Mouse (Mus musculus) liver, embryonic 12.5 days (tissue): ENCODE results near the gene Tspo2. TPM values are rescaled to one million over a fixed set of nuclear protein-coding genes. Genes with fewer than 3 reads are reported as not detected.

Source experiments
- ATAC-seq: fragments of 200-750 bp; cut with Nextera tagmentation; 2 replicates; pipeline ENCODE4 v1.8.0; 2017; ENCODE audit warnings: moderate number of reproducible peaks, mild to moderate bottlenecking, moderate library complexity
- H3K27ac ChIP-seq: fragments of 300-500 bp; sonication (generic); 2 replicates; pipeline ENCODE4 v1.5.1; 2016; ENCODE audit warnings: mild to moderate bottlenecking
- H3K27me3 ChIP-seq: fragments of 300-500 bp; sonication (generic); replicated peaks from 2 replicates; pipeline ENCODE4 v1.6.1; 2016; ENCODE audit warnings: mild to moderate bottlenecking, moderate library complexity
- H3K36me3 ChIP-seq: fragments of 300-500 bp; sonication (generic); 2 replicates; pipeline ENCODE4 v1.6.1; 2016; ENCODE audit warnings: mild to moderate bottlenecking, moderate library complexity
- H3K4me1 ChIP-seq: fragments of 300-500 bp; sonication (generic); 2 replicates; pipeline ENCODE4 v1.6.1; 2016
- H3K4me2 ChIP-seq: fragments of 300-500 bp; sonication (generic); 2 replicates; pipeline ENCODE4 v1.6.1; 2016; ENCODE audit warnings: mild to moderate bottlenecking, moderate library complexity
- H3K4me3 ChIP-seq: fragments of 300-500 bp; sonication (generic); 2 replicates; pipeline ENCODE4 v1.5.1; 2016; ENCODE audit warnings: mild to moderate bottlenecking, moderate library complexity
- H3K9ac ChIP-seq: fragments of 300-500 bp; sonication (generic); 2 replicates; pipeline ENCODE4 v1.6.1; 2016; ENCODE audit warnings: mild to moderate bottlenecking, moderate library complexity
- H3K9me3 ChIP-seq: fragments of 300-500 bp; sonication (generic); replicated peaks from 2 replicates; pipeline ENCODE4 v1.6.1; 2016; ENCODE audit warnings: mild to moderate bottlenecking, moderate library complexity
- WGBS: fragments of 180-500 bp; shearing (Covaris S2); methylation state at CpG from one replicate; pipeline ENCODE4 v1.1.7; 2016; ENCODE audit not compliant: insufficient replicate concordance; 5-methylcytosine and 5-hydroxymethylcytosine counted together
- polyA plus RNA-seq: library from polyadenylated mRNA; unstranded; fragments of >200 nt; fragmentation: Nextera tagmentation; extraction: Ambion mirVana; gene quantifications from 2 replicates; pipeline ENCODE4 v1.2.1, GENCODE M21; 2016

Gene Tspo2
- polyA plus RNA-seq, 1 experiment from 2014 or later, result 123 TPM

DNA sequence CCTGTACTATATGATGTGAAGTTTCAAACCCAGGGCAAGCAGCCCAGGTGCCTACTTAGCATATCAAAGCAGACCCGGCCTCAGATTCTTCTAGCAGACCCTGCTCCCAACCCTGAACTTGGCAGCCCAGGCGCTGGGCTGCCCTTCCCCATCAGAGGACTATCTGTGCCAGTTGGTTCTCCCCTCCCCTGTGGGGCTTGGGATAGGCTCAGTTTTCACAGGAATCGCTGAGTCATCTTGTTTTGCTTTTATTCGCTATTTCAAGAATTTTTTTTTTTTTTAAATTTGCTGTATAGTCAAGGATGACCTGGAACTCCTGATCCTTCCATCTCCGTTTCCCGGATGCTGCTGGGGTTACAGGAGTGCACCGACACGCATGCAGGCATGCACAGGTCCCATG lies 3.6 kb downstream of the Tspo2 start:
- ATAC-seq, result peak; percentile 42; the same call in 1 of the 2 replicates
- H3K27ac ChIP-seq, result peak overlapping the region; percentile 99
- H3K9me3 ChIP-seq, result no peaks in the 10 kb centered on the region
- peak overlapping the region; percentile 73 for H3K4me2 ChIP-seq
- no peaks in the 10 kb centered on the region for H3K27me3 ChIP-seq
- H3K4me3 ChIP-seq, result peak overlapping the region; percentile 67
- peaks cover 66% of the 10 kb centered on the region for H3K4me1 ChIP-seq
- H3K9ac ChIP-seq, result peak overlapping the region; percentile 80
- H3K36me3 ChIP-seq, result peaks cover 34% of the 10 kb centered on the region
- WGBS, result 54% methylated on average over 8 of the region's 8 CpGs

DNA sequence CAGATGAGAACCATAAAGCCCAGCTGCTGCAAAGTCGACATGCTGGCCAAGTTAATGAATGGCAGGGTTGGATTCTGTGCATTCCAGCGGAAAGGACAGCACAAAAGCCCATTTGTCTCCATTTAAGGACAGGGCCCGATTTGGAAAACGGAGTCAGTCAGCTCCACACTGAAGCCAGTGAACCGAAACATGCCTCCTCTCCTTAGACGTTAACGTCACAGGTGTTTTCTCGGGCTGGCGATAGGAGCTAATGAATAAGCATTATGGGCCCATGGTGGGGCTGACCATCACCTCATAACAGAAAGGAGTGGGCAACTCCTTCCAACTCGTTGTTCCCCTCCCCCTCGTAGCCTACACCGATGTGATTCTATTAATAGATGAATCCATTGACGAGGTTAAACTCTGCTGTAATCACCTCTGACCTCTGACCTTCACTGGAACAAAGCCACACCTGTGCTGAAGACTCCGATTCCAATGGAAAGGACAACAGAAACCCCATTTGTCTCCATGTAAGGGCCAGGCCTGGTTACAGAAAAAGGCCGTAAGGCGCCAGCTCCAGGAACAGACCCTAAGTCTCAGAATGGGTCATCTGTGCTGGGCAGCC lies 7.7 kb downstream of the Tspo2 start:
- Histone ChIP-seq H3K9me3 (no peaks in the 10 kb centered on the region), H3K4me1 (peaks cover 33% of the 10 kb centered on the region), H3K4me2 (no peak overlapping the region), H3K27ac (no peak overlapping the region), H3K36me3 (peaks cover 18% of the 10 kb centered on the region), H3K27me3 (no peaks in the 10 kb centered on the region), H3K4me3 (no peak overlapping the region), H3K9ac (no peak overlapping the region)
- 86% methylated on average over 16 of the region's 16 CpGs for WGBS
- ATAC-seq, result no peak

GRCm38 (mm10) chr17:48442745-48443457 lies 8.4 kb downstream of the Tspo2 start:
- Histone ChIP-seq H3K4me3 (no peak overlapping the region), H3K27me3 (no peaks in the 10 kb centered on the region), H3K4me1 (peaks cover 26% of the 10 kb centered on the region), H3K36me3 (peaks cover 10% of the 10 kb centered on the region), H3K9ac (no peak overlapping the region), H3K27ac (no peak overlapping the region), H3K4me2 (no peak overlapping the region), H3K9me3 (no peaks in the 10 kb centered on the region)
- WGBS, result 73% methylated on average over 7 of the region's 7 CpGs
- ATAC-seq, result no peak

- no peak for ATAC-seq
- H3K4me1 ChIP-seq, result peaks cover 24% of the 10 kb centered on the region
- no peaks in the 10 kb centered on the region for H3K27me3 ChIP-seq
- peak overlapping the region; percentile 10; the same call in 1 of the 2 replicates for H3K9ac ChIP-seq
- no peaks in the 10 kb centered on the region for H3K9me3 ChIP-seq
- H3K4me3 ChIP-seq, result no peak overlapping the region
- 0 out of 2 replicates have a peak overlapping the region, but pooled peaks have one; percentile 24 for H3K27ac ChIP-seq
- H3K36me3 ChIP-seq, result no peaks in the 10 kb centered on the region
- 59% methylated on average over 7 of the region's 7 CpGs for WGBS
- no peak overlapping the region for H3K4me2 ChIP-seq
These were observed 13.9 kb downstream of the Tspo2 start for GRCm38 (mm10) chr17:48437421-48437911.

DNA sequence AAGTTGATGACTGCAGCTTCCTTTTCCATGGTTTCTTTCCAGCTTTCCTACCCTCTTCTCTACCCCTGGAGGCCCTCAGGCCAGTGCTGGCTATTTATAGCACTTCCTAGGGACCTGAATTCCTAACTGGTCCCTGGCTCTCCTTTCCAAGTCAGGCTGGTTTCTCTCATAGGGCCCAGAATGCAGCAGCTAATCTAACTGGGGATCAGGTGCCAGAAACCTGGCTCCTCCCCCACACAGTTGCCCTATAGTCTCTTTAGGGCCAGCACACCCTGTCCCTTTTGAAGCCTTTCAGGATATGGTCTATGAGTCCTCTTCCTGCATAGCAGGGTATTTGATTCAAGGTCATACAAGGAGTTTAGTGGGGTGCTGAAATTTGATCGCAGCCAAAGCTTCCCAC lies 14.8 kb downstream of the Tspo2 start:
- Histone ChIP-seq H3K4me1 (peaks cover 33% of the 10 kb centered on the region), H3K4me2 (no peak overlapping the region), H3K27me3 (no peaks in the 10 kb centered on the region), H3K27ac (no peak overlapping the region), H3K9me3 (no peaks in the 10 kb centered on the region), H3K36me3 (no peaks in the 10 kb centered on the region), H3K4me3 (no peak overlapping the region), H3K9ac (no peak overlapping the region)
- no peak for ATAC-seq
- 83% methylated on average over 1 of the region's 1 CpGs for WGBS

DNA sequence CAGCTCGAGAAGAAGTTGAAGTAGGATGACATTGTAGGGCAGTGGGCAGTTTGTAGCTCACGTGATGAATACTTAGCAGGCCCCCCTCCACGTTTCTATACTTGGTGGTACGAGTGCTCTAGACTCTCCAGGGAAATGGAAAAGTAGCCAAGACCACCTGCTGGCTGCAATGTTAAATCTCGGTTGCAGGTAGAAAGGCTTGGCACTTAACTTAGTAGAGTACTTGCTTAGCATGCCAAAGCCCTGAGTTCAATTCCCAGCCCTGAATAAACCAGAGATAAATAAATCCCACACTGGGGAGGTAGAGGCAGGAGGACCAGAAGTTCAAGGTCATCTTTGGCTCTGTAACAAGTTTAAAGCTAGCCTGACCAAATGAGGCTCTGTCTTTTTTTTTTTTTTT lies 16.8 kb downstream of the Tspo2 start:
- Histone ChIP-seq H3K4me2 (no peak overlapping the region), H3K27ac (no peak overlapping the region), H3K4me3 (no peak overlapping the region), H3K27me3 (no peaks in the 10 kb centered on the region), H3K36me3 (no peaks in the 10 kb centered on the region), H3K9ac (no peak overlapping the region), H3K9me3 (no peaks in the 10 kb centered on the region), H3K4me1 (peaks cover 52% of the 10 kb centered on the region)
- WGBS, result 74% methylated on average over 5 of the region's 5 CpGs
- ATAC-seq, result no peak

DNA sequence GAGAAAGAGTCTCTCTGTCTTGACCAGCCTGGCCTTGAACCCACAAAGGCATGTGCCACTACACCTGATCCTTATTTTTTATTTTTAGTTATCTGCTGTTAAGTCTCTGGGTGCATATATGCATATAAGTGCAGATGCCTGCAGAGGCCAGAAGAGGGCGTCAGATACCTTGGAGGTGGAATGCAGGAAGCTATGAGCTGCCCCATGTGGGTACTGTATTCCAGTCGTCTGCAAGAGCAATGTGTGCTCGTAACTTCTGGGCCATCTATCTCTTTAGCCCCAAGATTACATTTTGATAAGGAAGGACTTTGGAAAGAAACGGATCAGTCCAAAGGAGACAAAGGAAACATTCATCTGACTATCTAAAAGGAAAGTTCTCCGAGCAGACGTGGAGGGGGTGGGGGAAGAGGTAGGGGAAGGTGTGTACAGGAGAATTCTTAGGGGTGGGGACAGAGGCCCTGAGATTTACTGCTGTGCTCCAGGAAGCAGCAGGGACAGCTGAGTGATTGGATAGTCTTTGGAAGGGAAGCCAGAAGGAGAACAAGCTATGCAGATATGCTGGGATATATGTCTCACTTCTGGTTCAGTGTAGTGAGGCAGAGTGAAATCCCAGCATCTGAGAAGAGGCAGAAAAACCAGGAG lies 17.5 kb downstream of the Tspo2 start:
- H3K9me3 ChIP-seq, result no peaks in the 10 kb centered on the region
- H3K9ac ChIP-seq, result no peak overlapping the region
- H3K4me3 ChIP-seq, result no peak overlapping the region
- no peak for ATAC-seq
- H3K36me3 ChIP-seq, result no peaks in the 10 kb centered on the region
- H3K4me1 ChIP-seq, result peaks cover 52% of the 10 kb centered on the region
- H3K4me2 ChIP-seq, result no peak overlapping the region
- WGBS, result 54% methylated on average over 6 of the region's 6 CpGs
- H3K27me3 ChIP-seq, result no peaks in the 10 kb centered on the region
- H3K27ac ChIP-seq, result no peak overlapping the region

DNA sequence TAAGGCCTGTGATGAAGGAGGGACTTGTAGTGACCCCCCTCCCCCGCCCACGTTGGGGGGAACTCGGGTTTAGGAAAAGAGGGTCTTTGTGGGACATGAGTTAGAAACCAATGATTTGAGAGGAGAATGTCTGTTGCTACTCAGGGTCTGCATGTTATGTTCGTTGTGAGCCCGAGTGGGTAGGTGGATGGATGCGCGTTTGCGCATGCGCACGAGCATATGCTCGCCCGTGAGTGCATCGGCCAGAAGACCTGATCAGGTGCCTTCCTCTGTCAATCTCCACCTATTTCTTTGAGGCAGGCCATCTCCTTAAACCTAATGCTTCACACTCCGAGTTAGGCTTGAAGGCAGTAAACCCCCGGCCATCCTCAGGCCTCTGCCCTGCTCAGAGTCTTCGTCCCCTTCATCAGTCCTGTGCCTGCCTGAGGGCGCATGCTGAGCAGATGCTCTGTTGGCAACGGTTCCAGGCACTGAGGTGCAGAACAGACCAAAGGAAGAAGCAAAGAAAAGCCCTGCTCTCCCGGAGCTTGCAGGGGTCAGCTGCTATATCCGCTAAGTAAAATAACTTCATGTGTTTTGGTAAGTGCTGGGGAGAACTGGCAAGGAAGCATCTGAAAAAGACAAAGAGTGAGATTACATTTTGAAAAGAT lies 18.2 kb downstream of the Tspo2 start:
- WGBS, result 69% methylated on average over 20 of the region's 20 CpGs
- H3K27ac ChIP-seq, result peak overlapping the region; percentile 42; the same call in 1 of the 2 replicates
- peak overlapping the region; percentile 40; the same call in 1 of the 2 replicates for H3K4me2 ChIP-seq
- ATAC-seq, result no peak
- H3K36me3 ChIP-seq, result no peaks in the 10 kb centered on the region
- peaks cover 57% of the 10 kb centered on the region for H3K4me1 ChIP-seq
- H3K9ac ChIP-seq, result 0 out of 2 replicates have a peak overlapping the region, but pooled peaks have one; percentile 37
- H3K27me3 ChIP-seq, result no peaks in the 10 kb centered on the region
- no peak overlapping the region for H3K4me3 ChIP-seq
- no peaks in the 10 kb centered on the region for H3K9me3 ChIP-seq

- Histone ChIP-seq H3K27me3 (no peaks in the 10 kb centered on the region), H3K9ac (peak within 1 kb of the TSS; percentile 37; the same call in 1 of the 2 replicates), H3K4me3 (no peak within 1 kb of the TSS), H3K9me3 (no peaks in the 10 kb centered on the region), H3K27ac (peak within 1 kb of the TSS; percentile 42; the same call in 1 of the 2 replicates), H3K36me3 (no peaks in the 10 kb centered on the region), H3K4me1 (peaks cover 57% of the 10 kb centered on the region), H3K4me2 (peak within 1 kb of the TSS; percentile 40)
- 25% methylated on average over 16 of the region's 16 CpGs for WGBS
- ATAC-seq, result peak; percentile 62
These were observed 19.0 kb downstream of the Tspo2 start, which contains the start of gene Apobec2 for GRCm38 (mm10) chr17:48432158-48432980. Gene Apobec2, minus strand, starts transcription at chr17:48432930.

DNA sequence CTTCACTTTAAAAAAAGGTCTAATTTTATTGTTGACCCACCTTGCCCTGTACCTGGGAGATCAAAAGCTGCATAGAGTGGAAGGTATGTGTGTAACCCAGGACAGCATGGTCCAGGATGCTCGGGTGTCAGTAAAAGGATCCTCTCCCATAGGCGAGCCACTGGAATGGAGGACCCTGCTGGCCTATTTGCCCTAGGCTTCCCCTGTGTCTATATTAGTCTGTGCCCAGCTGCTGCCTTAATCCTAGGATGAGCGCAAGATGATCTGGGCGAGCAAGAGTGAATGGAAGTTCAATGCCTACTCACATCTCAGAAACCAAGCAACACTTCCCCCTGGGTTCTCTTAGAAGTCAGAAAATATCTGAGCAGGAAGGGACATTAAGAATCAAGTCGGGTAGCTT lies 20.3 kb downstream of the Tspo2 start:
- Histone ChIP-seq H3K36me3 (no peaks in the 10 kb centered on the region), H3K9me3 (no peaks in the 10 kb centered on the region), H3K4me1 (peaks cover 60% of the 10 kb centered on the region), H3K27ac (no peak overlapping the region), H3K9ac (no peak overlapping the region), H3K4me2 (no peak overlapping the region), H3K4me3 (no peak overlapping the region), H3K27me3 (no peaks in the 10 kb centered on the region)
- no peak for ATAC-seq
- WGBS, result 70% methylated on average over 5 of the region's 5 CpGs

GRCm38 (mm10) chr17:48430394-48430793 lies 20.9 kb downstream of the Tspo2 start:
- 25% methylated on average over 5 of the region's 5 CpGs for WGBS
- H3K4me3 ChIP-seq, result no peak overlapping the region
- H3K9me3 ChIP-seq, result no peaks in the 10 kb centered on the region
- ATAC-seq, result no peak
- no peaks in the 10 kb centered on the region for H3K27me3 ChIP-seq
- H3K9ac ChIP-seq, result no peak overlapping the region
- H3K4me1 ChIP-seq, result peaks cover 67% of the 10 kb centered on the region
- H3K27ac ChIP-seq, result no peak overlapping the region
- H3K36me3 ChIP-seq, result no peaks in the 10 kb centered on the region
- H3K4me2 ChIP-seq, result no peak overlapping the region
